Mouse (Mus musculus) heart, adult 9 months (tissue): ENCODE measurements at regions not wholly inside any gene's neighbourhood (a gene's known extent, or its start where the extent isn't known, plus 50 kb on each side); places are given as distances from the start of the nearest gene placed in this dataset.

Experiments used
- DNase-seq, 2 experiments: peaks; one replicate each; pipeline ENCODE4 v3.0.0; 2022; ENCODE audit warnings: low spot score in 2 of 2

DNA sequence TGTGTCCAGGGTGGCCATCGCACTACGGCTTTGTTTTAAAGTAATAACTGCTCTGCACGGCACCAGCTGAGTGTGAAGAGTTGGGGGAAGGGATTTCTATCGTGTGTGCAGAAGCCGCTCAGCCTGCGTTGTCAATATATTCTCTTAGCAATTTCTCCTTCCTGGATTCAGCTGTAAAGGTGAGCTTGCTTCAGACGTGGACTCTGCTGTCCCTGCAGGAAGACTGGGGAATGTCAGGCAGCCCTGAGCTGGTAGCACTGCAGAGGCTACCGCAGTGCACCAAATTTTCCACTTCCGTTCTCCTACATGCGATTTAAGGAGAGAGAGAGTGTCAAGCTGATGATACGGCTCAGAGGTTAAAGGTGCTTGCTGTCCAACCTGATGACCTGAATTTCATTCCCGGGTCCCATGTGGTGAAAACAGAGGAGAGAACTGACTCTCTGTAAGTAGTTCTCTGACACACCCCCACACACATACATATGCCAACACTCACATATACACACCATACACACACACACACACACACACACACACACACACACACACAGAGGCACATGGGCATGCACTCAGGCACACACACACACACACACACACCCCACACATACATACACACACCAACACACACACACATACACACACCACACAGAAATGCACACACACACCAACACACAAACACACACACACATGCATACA, 59.9 kb upstream of the Prelid3b start:
- DNase-seq: no peak

DNA sequence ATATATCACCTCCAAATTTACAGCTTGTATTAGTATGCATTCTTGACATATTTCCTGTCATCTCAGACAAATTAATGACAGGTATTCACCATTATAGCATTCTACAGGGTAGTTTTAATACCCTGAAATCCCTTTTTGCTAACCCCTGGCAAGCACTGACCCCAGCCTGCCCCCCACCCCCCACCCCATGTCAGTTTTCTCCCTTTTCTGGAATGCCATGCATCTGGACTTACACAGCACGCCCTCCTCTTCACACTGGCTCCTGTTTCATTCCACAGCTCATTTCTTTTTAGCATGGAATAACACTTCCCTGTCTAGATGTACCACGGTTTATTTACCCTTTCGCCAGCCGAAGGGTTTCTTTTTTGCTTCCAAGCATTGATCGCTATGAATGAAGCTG, 67.8 kb upstream of the Prelid3b start:
- DNase-seq: no peak

DNA sequence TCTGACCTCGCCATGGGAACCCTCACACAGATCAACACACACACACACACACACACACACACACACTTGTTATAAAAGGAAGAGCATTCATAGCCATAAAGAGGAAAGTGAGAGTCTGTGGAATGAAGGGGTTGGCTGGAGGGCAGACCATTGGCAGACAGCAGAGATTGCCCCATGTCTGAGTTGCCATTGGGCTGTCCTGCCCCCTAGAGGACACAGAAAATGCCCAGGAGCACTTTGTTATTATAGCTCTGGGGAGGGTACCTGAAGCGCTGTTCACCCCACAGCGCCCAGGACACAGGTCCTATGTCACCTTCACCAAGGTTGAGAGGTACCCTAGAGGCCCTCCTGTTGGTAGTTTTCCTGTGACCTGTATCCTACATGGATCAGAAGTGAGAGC, 74.3 kb upstream of the Prelid3b start:
- no peak for DNase-seq

DNA sequence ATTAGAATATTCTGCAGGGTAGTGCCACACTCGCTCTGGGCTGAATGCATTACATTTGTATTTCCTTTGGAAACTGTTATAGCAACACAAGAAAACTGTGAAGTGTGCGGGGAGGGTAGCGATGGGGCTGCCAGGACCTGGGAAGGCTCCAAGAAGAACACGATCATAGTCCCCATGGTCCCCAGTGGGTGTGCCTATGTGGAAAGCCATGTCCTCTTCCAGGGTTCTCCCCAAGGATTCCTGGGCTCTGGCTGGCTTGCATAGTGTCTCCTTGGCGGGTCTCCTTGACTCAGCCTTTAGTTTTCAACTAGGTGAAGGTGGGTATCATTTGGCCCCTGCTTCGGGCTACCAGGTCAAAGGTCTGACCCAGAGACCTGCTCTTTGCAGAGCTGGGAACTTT, 74.8 kb upstream of the Prelid3b start:
- DNase-seq: no peak

DNA sequence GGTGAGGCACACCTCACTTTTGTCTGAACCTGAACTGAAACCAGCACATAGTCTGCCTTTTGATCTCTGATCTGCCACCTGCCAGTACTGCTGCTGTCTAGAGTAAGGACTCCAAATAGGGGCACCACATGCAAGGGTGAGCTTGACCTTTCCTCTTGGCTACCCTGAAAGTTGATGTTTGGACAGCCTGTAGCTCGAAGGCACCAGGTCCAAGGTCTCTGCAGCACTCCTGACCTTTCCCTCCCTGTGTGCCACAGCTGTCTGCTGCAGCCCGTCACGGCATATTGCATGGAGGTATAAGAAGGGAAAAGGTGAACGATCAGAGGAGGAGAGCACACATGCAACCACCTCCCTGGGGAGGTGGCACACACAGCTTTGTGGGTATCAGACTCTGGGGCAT, 75.9 kb upstream of the Prelid3b start:
- DNase-seq: no peak

DNA sequence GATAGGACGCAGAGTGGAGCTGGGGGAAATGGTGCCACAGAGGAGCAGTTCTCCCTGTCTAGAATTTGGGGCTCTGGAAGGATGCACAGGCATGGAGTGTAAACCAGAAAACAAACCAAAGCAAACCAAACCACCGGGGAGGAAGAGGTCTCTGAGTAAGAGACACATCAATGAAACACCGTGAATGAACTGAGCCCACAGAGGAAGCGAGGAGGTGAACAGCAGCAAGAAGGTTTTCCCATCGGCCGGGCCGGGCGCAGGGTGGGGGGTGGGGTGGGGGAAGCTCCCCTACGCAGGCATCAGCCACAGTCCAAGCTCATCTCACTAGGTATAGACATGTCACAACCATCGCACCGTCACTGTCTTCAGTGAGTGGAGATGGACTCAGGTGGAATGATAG, 82.9 kb upstream of the Prelid3b start:
- DNase-seq: no peak

DNA sequence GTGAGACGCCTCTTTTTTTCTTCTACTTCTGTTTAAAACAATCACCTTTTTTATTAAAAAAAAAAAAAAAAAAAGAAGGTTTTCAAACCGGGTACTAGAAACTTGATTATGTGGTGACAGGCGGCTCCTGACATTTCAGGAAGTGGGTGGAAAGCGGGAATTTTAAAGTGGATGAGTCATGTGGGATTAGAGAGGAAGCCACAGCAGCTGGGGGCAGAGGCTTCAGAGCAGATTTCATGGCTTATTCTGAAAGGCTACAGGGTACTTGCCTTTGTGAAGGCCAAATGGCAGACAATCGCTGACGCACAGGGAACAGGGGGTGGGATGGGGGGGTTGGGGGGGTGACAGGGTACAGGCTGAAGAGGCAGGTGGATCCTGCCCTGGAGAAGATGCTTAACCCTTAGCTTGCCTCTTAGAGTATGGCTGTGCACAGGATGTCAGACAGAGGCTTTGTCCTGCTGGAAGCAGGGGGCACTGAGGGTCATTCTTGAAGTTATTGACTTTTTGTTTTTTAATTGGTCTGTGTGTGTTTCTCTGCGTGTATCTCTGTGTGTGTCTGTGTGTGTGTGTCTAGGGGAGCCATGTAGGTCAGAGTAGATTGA, 81.4 kb upstream of the Zfp831 start:
- DNase-seq: peak; percentile 7 to 15

DNA sequence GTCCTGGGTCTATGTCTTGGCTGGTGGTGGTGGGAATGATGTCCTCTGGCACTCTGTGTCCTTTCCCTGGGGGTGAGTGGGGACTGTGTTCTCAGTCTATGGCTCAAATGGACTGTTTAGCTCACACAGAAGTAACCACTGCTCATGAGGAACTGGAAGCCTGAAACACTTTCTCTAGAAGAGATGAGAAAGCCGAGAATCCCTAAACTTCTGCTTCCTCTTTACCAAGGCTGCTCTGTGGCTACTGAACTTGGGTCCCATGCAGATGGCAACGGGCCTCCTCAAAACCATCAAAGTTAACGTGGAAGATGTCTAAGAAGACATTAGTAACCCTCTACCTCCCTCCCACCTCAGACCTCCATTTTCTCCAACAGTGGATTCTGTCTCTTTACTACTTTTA, 79.4 kb upstream of the Zfp831 start:
- DNase-seq: no peak

DNA sequence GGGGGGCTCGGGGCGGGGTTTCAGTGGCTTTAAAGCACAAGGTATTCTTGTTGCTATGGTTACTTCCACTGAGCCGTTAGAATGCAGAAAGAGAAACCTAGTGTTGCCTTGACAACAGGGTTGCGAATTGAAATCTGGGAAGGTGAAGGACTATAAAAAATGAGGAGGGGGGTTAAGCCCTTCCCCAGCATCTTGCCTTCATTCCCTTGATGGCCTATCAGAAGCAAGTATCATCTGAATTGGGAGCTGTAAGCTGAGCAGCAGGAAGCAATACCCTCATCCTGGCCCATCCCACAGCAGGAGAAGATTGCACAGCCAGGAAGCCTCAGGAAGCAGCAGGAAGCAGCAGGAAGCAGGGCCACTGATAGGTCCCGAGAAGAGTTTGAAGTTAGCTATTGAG, 78.5 kb upstream of the Zfp831 start:
- DNase-seq: no peak

DNA sequence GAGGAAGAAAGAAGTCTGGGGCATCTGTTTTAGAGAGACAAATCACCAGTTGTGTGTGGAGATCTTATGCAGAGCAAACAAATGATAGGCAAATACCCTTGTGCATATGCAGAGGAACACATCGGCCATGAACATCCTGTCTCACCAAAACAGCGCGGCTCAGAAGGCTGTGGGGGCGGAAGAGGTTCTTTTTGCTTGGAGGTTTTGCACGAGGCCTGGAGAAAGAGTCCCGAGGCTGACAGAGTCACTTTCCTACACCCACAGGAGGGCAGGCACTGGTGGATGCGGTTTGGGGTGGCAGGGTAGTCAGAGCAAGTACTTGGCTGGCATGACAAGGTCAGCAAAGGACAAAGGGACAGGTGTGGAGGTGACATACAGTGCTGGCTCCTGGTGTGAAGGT, 77.4 kb upstream of the Zfp831 start:
- no peak for DNase-seq

DNA sequence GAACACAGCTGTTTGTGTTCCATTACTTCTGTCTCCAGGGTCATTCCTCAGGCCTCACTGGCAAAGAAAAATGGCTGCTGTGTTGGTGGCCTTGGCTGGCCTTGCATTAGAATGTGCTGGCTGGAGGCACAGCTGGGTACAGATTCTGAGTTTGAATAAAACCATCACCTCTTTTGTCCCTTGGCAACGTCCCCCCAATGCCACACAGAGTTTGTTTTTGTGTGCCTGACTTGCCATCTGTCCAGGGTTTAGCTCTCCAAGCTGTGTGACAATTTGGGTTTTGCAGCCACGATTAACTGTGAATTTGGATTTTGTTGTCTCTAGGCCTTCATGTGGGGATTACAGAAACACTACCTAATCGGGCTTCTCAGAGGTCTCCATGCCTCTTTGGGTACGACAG, 76.6 kb upstream of the Zfp831 start:
- DNase-seq: no peak

DNA sequence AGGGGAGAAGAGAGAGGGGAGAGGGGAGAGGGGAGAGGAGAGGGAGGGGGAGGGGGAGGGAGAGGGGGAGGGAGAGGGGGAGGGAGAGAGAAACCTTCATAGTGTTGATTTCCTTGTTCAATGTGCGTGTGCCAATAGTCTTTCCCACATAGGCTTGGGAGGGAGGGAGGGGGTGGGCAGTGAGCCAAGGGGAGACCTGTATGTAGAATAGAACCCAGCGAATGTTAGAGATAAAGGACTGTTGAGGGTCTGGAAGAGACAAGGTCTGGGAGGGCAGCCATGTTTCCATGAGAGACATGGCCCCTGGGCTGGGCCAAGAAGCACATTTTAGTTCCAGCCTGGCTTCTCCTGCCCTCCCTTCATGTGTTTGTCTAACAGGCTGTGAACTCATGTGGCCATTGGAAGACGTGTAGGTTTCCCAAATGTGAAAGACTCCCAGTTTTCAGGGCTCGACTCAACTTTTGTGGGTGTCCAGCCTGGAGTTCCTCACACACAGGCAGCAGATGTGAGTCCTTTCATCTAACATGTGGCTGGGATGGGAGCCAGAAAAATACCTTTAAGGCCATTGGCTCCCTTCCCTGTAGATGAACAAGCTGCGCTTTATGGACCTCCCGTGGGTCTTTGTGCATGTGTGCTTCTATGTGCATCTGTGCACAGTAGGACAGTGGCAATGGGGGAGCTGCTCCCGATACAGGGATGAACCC, 68.4 kb upstream of the Zfp831 start:
- DNase-seq: no peak

DNA sequence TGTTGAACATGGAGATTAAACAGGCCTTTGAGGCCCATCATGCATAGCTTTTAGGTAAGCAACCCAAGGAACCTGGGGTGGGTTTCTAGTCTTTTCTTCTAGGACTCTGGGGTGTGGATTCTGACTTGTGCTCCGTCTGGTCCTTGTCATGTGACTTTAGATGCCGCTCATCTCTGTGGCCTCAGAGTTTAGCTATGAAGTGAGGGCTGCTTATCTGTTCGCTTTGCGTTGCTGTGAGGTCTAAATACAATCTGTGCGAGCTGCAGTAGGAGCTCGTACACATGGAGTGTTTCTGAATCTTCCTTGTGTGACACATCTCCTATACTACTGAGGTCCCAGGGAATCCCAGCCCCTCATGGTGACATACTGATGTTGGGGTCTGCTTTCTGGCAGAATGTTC, 67.8 kb upstream of the Zfp831 start:
- DNase-seq: no peak

DNA sequence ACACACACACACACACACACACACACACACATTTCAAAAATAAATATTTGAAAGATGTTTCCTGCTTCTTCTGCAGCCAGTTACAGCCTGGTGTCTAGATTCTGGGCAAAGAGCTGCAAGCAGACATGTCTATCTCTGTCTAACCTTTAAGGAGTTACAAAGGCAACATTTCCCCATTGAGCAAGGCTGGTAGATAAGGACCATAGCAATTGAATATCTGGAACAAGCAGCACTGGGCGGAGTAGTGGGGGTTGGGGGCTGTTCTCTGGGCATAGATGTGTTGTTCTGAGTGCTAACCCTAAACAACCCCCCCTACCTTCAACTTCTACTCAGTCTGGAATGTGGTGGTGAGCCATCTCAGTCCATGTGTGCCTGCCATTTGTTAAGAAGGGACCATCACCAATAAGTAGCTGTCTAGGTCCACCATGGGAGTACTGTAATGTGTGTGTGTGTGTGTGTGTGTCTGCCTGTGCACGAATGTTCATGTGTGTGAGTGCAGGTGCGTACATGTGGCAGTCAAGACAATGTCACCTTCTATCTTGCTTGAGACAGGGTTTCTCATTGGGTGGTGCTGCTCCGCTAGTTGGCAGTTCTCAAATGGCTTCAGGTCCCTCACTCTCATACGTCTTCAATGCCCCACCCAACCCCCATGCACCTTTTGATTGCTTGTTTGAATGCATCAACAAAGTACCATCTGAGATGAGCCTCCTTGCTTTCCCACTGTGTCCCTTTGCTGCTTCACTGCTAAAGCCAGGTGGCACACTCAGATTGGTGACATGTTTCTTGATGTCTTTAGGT, 62.2 kb upstream of the Zfp831 start:
- DNase-seq: no peak

DNA sequence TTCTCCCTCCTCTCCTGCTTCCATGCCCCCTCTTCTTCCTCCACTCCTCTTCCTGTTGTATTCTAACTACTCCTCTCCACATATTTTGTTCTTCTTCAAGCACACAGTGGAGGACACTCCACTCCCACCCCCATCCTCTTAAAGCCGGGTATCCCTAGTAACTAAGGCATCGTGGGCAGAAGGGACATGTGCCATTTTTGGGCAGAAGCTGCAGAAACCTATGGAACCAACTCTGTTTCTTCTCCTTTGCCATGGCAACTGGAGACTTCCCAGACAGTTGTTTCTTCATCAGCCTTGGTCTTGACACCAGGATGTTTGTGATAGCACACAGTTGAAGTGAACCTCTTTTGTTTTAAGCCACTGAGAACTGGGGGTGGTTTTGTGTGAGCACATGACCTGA, 59.1 kb upstream of the Zfp831 start:
- DNase-seq: no peak
